Mouse (Mus musculus) heart, adult 2 months (tissue): Measurements from ENCODE around the gene Usp29. TPM values are rescaled to one million over a fixed set of nuclear protein-coding genes. Genes with fewer than 3 reads are reported as not detected.

Source experiments
- DNase-seq, 2 experiments: peaks; one replicate each; pipeline ENCODE4 v3.0.0; 2021
- H3K27ac ChIP-seq: fragments of 200-600 bp; 2 replicates; pipeline ENCODE4 v1.8.1; 2022
- H3K27me3 ChIP-seq: fragments of 200-500 bp; 2 replicates; pipeline ENCODE4 v1.6.1; 2012; ENCODE audit warnings: mild to moderate bottlenecking, low read length, inconsistent platforms, mixed read lengths; ENCODE audit not compliant: control insufficient read depth, insufficient read depth
- H3K36me3 ChIP-seq: fragments of 200-500 bp; 2 replicates; pipeline ENCODE4 v1.6.1; 2012; ENCODE audit warnings: low read length, inconsistent platforms; ENCODE audit not compliant: control insufficient read depth, insufficient read depth
- H3K4me1 ChIP-seq: fragments of 200-500 bp; 2 replicates; pipeline ENCODE4 v1.6.1; 2011; ENCODE audit warnings: low read length; ENCODE audit not compliant: control insufficient read depth, insufficient read depth
- H3K4me3 ChIP-seq: fragments of 200-600 bp; 2 replicates; pipeline ENCODE4 v1.8.1; 2022
- H3K79me2 ChIP-seq: fragments of 200-500 bp; replicated peaks from 2 replicates; pipeline ENCODE4 v1.6.1; 2012; ENCODE audit warnings: mild to moderate bottlenecking, inconsistent platforms, low read length, moderate library complexity, mixed read lengths; ENCODE audit not compliant: control insufficient read depth, insufficient read depth
- H3K9ac ChIP-seq: fragments of 200-500 bp; 2 replicates; pipeline ENCODE4 v1.6.1; 2012; ENCODE audit warnings: low read depth, mild to moderate bottlenecking, control low read depth, inconsistent platforms, low read length, mixed read lengths
- CTCF ChIP-seq: fragments of 200-600 bp; IDR thresholded peaks from 2 replicates; pipeline ENCODE4 v1.8.1; 2022; ENCODE audit warnings: antibody characterized with exemption, mild to moderate bottlenecking, moderate library complexity
- EP300 ChIP-seq: fragments of 200-500 bp; IDR thresholded peaks from 2 replicates; pipeline ENCODE4 v1.6.1; 2011; ENCODE audit warnings: low read depth, low read length, control low read depth; ENCODE audit not compliant: insufficient read depth
- POLR2A ChIP-seq: fragments of 200-500 bp; IDR thresholded peaks from 2 replicates; pipeline ENCODE4 v1.6.1; 2011; ENCODE audit warnings: mild to moderate bottlenecking, low read depth, low read length, control low read depth; ENCODE audit not compliant: insufficient read depth
- WGBS: fragments of 180-500 bp; shearing (Covaris S2); methylation state at CpG from one replicate; pipeline ENCODE4 v1.1.7; 2018; 5-methylcytosine and 5-hydroxymethylcytosine counted together
- intact Hi-C: fragments of 180-260 bp; cut with DNase I; formaldehyde crosslinking; loops from one replicate; pipeline ENCODE4 v1.15.1; 2025
- long read RNA-seq: library from polyadenylated mRNA; stranded (forward); transcript quantifications from one replicate; pipeline ENCODE4 v2.0.0, GENCODE M21; 2021
- polyA plus RNA-seq: library from polyadenylated mRNA; depleted of rRNA; stranded (reverse); fragments of >200 nt; gene quantifications from 2 replicates; pipeline ENCODE4 v1.2.3, GENCODE M21; 2012; rRNA removed
- total RNA-seq, 2 experiments: library from RNA; stranded (reverse); gene quantifications; 2 replicates each; pipeline ENCODE4 v1.2.3; 2021

The Usp29 gene
- total RNA-seq, result under 1 TPM in 1 of 2 experiments, not detected in 1; 0.11 TPM
- polyA plus RNA-seq, result 0.16 and 0.26 TPM in 2 replicates
- long read RNA-seq, result 0 reads

DNA sequence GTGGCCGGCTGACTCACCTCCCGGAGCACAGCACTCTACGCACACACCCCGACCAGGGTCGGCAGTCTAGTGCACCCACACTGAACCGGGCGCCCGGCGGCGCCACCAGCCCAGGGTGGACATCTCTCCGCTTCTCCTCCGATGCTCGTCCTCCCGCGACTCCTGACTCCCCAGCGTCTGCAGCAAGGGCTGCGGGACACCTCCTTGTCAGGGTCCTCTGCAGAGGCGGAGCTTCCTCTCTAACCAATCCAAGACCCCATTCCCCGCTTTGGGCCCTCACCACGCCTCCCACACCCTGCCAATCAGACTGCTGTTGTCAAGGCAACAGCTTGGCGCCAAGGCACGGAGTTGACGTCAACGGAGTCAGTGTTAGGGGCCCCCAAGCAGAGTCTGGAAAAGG, at the start of gene Usp29, which contains the start of gene Peg3:
Usp29 (plus strand) TSS at position 338 of the 400 bp plus-strand sequence.
Peg3 (minus strand) TSS at position 191 of the 400 bp plus-strand sequence.
- 48% methylated on average over 24 of the region's 24 CpGs for WGBS
- no peaks in the 10 kb centered on the region for H3K4me1 ChIP-seq
- H3K27ac ChIP-seq, result peak within 1 kb of the TSS; percentile 85
- no peaks in the 10 kb centered on the region for H3K27me3 ChIP-seq
- H3K79me2 ChIP-seq, result no peaks in the 10 kb centered on the region
- peak within 1 kb of the TSS; percentile 64 for H3K9ac ChIP-seq
- H3K4me3 ChIP-seq, result peak within 1 kb of the TSS; percentile 59
- DNase-seq, result peak; percentile 79 to 81
- intact Hi-C loops, result no loop called here
- H3K36me3 ChIP-seq, result no peaks in the 10 kb centered on the region
- TF ChIP-seq CTCF (no peak), POLR2A (peak; percentile 90)

DNA sequence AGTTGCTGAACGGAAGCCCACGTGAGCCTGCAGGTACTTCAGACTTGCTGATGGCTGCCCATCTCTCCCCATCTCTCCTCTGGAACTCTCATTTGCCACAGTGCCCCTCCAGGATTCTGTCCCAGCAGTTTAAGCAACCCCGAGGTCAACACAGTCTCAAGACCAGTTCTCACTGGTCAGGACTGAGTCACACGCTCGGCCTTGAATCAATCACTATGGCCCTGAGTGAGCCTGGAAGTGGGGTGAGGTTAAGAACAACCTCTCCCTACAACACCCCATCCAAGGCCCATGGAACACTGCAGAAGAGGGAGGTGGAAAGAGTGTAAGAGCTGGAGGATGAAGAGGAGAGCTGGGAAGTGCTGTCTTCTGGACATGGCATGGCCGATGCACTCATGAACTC, 44.9 kb upstream of the Usp29 start:
- no peaks in the 10 kb centered on the region for H3K79me2 ChIP-seq
- H3K4me1 ChIP-seq, result no peaks in the 10 kb centered on the region
- H3K27me3 ChIP-seq, result no peaks in the 10 kb centered on the region
- no peak overlapping the region for H3K27ac ChIP-seq
- H3K36me3 ChIP-seq, result no peaks in the 10 kb centered on the region
- TF ChIP-seq EP300 (no peak), CTCF (no peak), POLR2A (no peak)
- no peak overlapping the region for H3K9ac ChIP-seq
- no peak overlapping the region for H3K4me3 ChIP-seq
- intact Hi-C loops, result no loop called here
- WGBS, result 95% methylated on average over 6 of the region's 6 CpGs
- no peak for DNase-seq

DNA sequence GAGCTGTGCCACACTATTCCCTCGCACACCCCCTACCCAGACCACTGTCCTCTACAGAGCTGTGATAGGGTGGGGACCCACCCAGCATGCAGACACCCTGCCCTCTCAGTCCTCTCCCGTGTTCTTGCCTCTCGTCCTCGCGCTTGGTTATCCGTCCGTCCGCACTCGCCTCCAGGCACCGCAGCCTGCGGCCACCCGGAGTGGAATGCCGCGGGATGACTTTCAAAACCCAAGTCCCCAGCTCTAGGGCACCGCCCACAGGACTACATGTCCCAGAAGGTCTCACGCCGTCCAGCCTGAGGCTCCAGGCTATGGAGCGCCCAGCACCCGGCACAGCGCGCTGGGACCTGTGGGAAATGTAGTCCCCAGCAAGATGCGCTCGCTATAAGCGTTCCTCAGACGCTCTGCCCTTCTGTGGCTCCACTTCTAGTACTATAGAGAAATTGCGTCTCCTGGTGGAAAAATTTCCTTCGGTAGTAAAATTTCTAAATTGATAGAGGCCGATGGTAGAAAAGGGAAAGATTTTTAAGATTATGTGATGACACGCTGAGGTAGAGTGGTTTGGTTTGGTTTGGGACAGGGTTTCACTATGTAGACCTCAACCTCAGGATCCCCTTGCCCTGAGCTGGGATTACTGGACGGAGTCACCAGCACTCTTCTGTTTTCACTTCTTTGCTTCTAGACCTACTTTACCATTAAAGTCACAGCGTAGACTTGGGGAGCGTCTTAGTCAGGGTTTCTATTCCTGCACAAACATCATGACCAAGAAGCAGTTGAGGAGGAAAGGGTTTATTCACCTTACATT, 33.9 kb upstream of the Usp29 start, which contains the start of gene Zim1:
Zim1 (minus strand) TSS at position 210 of the 805 bp plus-strand sequence.
- H3K27ac ChIP-seq, result no peak within 1 kb of the TSS
- H3K27me3 ChIP-seq, result no peaks in the 10 kb centered on the region
- DNase-seq, result peak; percentile 81 to 83
- H3K36me3 ChIP-seq, result no peaks in the 10 kb centered on the region
- 9% methylated on average over 32 of the region's 32 CpGs for WGBS
- peak within 1 kb of the TSS; percentile 47 for H3K4me3 ChIP-seq
- intact Hi-C loops, result loop anchor here (10.0 kb wide), 1 partner anchor 262 kb away; the partner anchor contains the start of gene Olfr1344
- peak within 1 kb of the TSS; percentile 18; the same call in 1 of the 2 replicates for H3K9ac ChIP-seq
- TF ChIP-seq EP300 (no peak), POLR2A (no peak), CTCF (peak; percentile 40)
- H3K4me1 ChIP-seq, result no peaks in the 10 kb centered on the region
- no peaks in the 10 kb centered on the region for H3K79me2 ChIP-seq

DNA sequence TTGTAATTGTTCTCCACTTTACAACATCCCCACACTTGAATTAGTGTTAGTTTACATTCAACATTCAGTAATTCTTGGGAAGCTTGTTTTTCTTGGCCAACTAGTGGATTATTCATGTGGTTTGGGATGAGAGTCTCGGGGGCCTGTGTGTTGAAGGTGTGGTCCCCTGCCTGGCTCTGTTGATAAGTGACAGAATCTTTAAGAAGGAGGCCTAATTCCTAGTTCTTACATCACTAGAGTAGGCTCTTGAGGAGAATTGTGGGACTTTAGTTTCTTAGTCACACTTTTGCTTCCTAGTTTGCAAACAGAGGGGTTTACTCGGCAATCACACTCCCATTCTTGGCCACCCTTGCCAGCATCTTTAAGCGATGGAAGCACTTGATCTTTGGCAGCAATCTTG, 31.1 kb upstream of the Usp29 start:
- H3K27ac ChIP-seq, result no peak overlapping the region
- 76% methylated on average over 3 of the region's 3 CpGs for WGBS
- H3K4me3 ChIP-seq, result no peak overlapping the region
- intact Hi-C loops, result loop anchor here (10.0 kb wide), 1 partner anchor 264 kb away; the partner anchor contains the start of gene Olfr1344
- H3K79me2 ChIP-seq, result no peaks in the 10 kb centered on the region
- H3K9ac ChIP-seq, result no peak overlapping the region
- H3K36me3 ChIP-seq, result no peaks in the 10 kb centered on the region
- no peak for TF ChIP-seq POLR2A
- no peak for TF ChIP-seq CTCF
- no peak for TF ChIP-seq EP300
- no peak for DNase-seq
- no peaks in the 10 kb centered on the region for H3K27me3 ChIP-seq
- H3K4me1 ChIP-seq, result no peaks in the 10 kb centered on the region

DNA sequence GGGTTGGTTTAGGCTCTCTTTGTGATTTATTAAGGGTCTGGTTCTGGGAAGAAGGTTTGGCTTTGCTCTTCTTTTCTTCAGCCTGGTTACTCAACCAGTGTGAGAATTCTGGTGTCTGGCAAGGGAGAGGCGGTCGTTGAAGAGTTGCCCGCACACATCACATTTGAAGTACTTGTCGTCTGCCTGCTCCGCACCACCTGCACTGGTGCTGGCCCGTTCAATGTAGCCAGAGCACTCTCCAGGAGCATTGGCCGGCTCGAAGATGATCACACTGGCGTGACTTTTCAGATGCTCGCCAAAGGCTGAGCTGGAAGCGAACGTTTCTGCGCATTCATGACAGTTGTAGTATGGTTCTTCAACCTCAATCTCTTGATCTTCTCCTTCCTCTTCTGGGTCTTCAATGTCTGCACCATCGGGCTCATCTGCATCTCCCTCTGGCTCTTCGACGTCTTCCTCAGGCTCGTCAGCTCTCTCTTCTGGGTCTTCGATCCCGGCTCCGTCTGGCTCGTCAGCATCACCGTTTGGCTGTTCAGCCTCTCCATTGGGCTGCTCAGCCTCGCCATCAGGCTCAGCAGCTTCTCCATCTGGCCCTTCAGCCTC, 22.9 kb upstream of the Usp29 start:
- Histone ChIP-seq H3K9ac (no peak overlapping the region), H3K4me3 (no peak overlapping the region), H3K27ac (no peak overlapping the region), H3K4me1 (no peaks in the 10 kb centered on the region), H3K36me3 (no peaks in the 10 kb centered on the region), H3K79me2 (no peaks in the 10 kb centered on the region), H3K27me3 (no peaks in the 10 kb centered on the region)
- WGBS, result 90% methylated on average over 23 of the region's 23 CpGs
- no peak for TF ChIP-seq EP300
- TF ChIP-seq POLR2A, result no peak
- no peak for TF ChIP-seq CTCF
- intact Hi-C loops, result no loop called here
- no peak for DNase-seq
